ENCODE assay signal across 21 mouse cellular contexts in the genomic region with DNA sequence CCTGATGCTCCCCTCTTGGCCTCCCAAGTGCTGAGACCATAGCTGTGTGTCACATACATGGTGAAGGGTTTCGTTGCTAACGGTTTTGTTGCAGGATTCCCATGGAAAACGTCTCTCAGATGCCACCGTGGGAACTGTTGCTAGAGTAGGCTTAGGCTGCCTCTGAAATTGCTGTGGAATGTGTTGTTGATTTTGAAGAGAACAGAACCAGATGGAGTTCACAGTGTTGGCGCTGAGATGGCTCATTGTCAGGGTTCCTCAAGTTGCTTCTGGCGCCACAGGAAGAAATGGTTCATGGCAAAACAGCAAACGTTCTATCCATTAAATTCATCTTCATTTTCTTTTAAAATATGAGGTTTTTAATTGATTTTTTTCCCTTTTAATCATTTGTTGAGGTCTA. TPM values are rescaled to one million over a fixed set of nuclear protein-coding genes. Genes with fewer than 3 reads are reported as not detected.
DNase-seq lines count a peak whose midpoint lies in the region; ATAC-seq lines count a peak whose summit lies in the region.
"Had no signal": no experiment of that assay in that cellular context is flagged by ENCODE, and none has a peak within 500 bp of the region (broad histone marks: within the 10 kb centered on the region; RNA-seq: fewer than 3 reads in every experiment).

No protein-coding gene starts in this region.

- DNase-seq in left cerebral cortex, postnatal 14 days (ENCODE audit: low spot score in 2 of 2): peak; percentile 12 to 42
- no peak for DNase-seq in left cerebral cortex, postnatal 10 days (ENCODE audit: extremely low spot score in 1 of 2, low spot score in 2 of 2)
- peak; percentile 67 for DNase-seq in brain, adult 2 months (ENCODE audit: low read depth, low spot score)
- peak; percentile 55 for DNase-seq in layer of hippocampus, adult 11-12 months (ENCODE audit: low spot score)
- DNase-seq in layer of hippocampus, adult 9-11 months: peak; percentile 75
- no peak for DNase-seq in cerebellum, postnatal 4 days (ENCODE audit: low spot score in 2 of 2)
- DNase-seq in ovary, postnatal 36 days (ENCODE audit: low spot score): no peak
- DNase-seq: adrenal gland, adult 8-10 months; cerebellum, adult 11-12 months; cerebellum, adult 9-11 months; heart, postnatal 14 days; kidney, adult 18-20 months; kidney, postnatal 4 days; left cerebral cortex, postnatal 4 days; liver, postnatal 0 days; thymus, adult 18-20 months; thymus, postnatal 25 days had no signal

- no peak for ATAC-seq in frontal cortex, adult (ENCODE audit: low TSS enrichment)
- ATAC-seq: forebrain, embryonic 16.5 days; liver, embryonic 12.5 days; liver, postnatal 0 days; midbrain, embryonic 16.5 days had no signal

- intact Hi-C loops in left cerebral cortex, postnatal 14 days (cut with DNase I): no loop called here
- intact Hi-C loops in left cerebral cortex, postnatal 10 days (cut with DNase I): no loop called here

RNA-seq across cellular contexts. Expression of a gene that starts 27.0 kb away (rescaled TPM):
- total RNA-seq in left cerebral cortex, postnatal 14 days (2021): 10 to 100 TPM; 12.5 to 12.7 TPM
- 10 to 100 TPM; 13.2 to 13.6 TPM for total RNA-seq in left cerebral cortex, postnatal 10 days (2021)

RNA-seq across cellular contexts. Expression of a gene that starts 27.3 kb away (rescaled TPM):
- total RNA-seq in left cerebral cortex, postnatal 14 days (2021): 10 to 100 TPM; 11.0 to 12.1 TPM
- total RNA-seq in left cerebral cortex, postnatal 10 days (2021): 10 to 100 TPM; 15.2 to 18.5 TPM

RNA-seq across cellular contexts. Expression of a gene that starts 35.3 kb away (rescaled TPM):
- total RNA-seq in left cerebral cortex, postnatal 14 days (2021): 1 to 10 TPM; 2.9 to 3.5 TPM
- 1 to 10 TPM; 5.0 to 5.5 TPM for total RNA-seq in left cerebral cortex, postnatal 10 days (2021)

Comparison
In these comparisons a context has a peak if more than half of its experiments do, and no peak if none do; other contexts are left out.
1. DNase-seq: peak in left cerebral cortex, postnatal 14 days (2 of 2), brain, adult 2 months (single experiment), layer of hippocampus, adult 11-12 months (single experiment) and layer of hippocampus, adult 9-11 months (single experiment); none in left cerebral cortex, postnatal 10 days (0 of 2), cerebellum, postnatal 4 days (0 of 2) and ovary, postnatal 36 days (single experiment).